In genomic region chr1:93166346-93167079, GRCm38 (mm10) we compare ENCODE assay signal across 39 mouse cellular contexts. TPM values are rescaled to one million over a fixed set of nuclear protein-coding genes. Genes with fewer than 3 reads are reported as not detected.
A peak's percentile ranks its signal among the peaks of the same experiment; 100 is the strongest.
DNase-seq lines count a peak whose midpoint lies in the region; ATAC-seq and TF ChIP-seq lines count a peak whose summit lies in the region.
"Had no signal": no experiment of that assay in that cellular context is flagged by ENCODE, and none has a peak within 500 bp of the region (broad histone marks: within the 10 kb centered on the region; RNA-seq: fewer than 3 reads in every experiment).

No protein-coding gene starts in this region.

- H3K27ac ChIP-seq in lung, embryonic 15.5 days, result no peak overlapping the region
- H3K27ac ChIP-seq in stomach, embryonic 16.5 days (ENCODE audit: low read length), result no peak overlapping the region
- H3K27ac ChIP-seq: embryonic facial prominence, embryonic 10.5 days; embryonic facial prominence, embryonic 15.5 days; forebrain, embryonic 12.5 days; heart, embryonic 13.5 days; hindbrain, embryonic 14.5 days; left cerebral cortex, adult 2 months; limb, embryonic 12.5 days; midbrain, embryonic 13.5 days; neural tube, embryonic 15.5 days; stomach, embryonic 15.5 days had no signal

- no peak for TF ChIP-seq CTCF in Patski (IDR thresholded peaks at IDR 0.05)

- POLR2A ChIA-PET in Patski (lab: Charles Lee), result no interaction called here

- 69% methylated on average over 11 of the region's 11 CpGs for WGBS in lung, embryonic 15.5 days
- 81% methylated on average over 11 of the region's 11 CpGs for WGBS in stomach, embryonic 16.5 days

- no peak overlapping the region for H3K4me3 ChIP-seq in lung, embryonic 15.5 days
- no peak overlapping the region for H3K4me3 ChIP-seq in stomach, embryonic 16.5 days (replicated peaks; ENCODE audit: low read length)
- H3K4me3 ChIP-seq: embryonic facial prominence, embryonic 10.5 days; embryonic facial prominence, embryonic 15.5 days; forebrain, embryonic 12.5 days; heart, embryonic 13.5 days; left cerebral cortex, adult 2 months; limb, embryonic 12.5 days; megakaryocyte, embryonic 14.5 days; midbrain, embryonic 13.5 days; neural tube, embryonic 15.5 days; stomach, embryonic 15.5 days had no signal

- H3K9ac ChIP-seq in lung, embryonic 15.5 days, result no peak overlapping the region
- H3K9ac ChIP-seq in stomach, embryonic 16.5 days (ENCODE audit: low read length), result 0 out of 2 replicates have a peak overlapping the region, but pooled peaks have one; percentile 12
- H3K9ac ChIP-seq: embryonic facial prominence, embryonic 15.5 days; forebrain, embryonic 12.5 days; forebrain, postnatal 0 days; heart, embryonic 13.5 days; hindbrain, embryonic 14.5 days; limb, embryonic 12.5 days; midbrain, embryonic 13.5 days; neural tube, embryonic 15.5 days; stomach, embryonic 15.5 days had no signal

- peak; percentile 21; the same call in 1 of the 2 replicates for ATAC-seq in lung, embryonic 15.5 days (ENCODE audit: borderline replicate concordance, extremely low read depth, low FRiP score, low TSS enrichment)
- ATAC-seq in Patski, result peak; percentile 8
- ATAC-seq in stomach, embryonic 16.5 days (ENCODE audit: insufficient read depth, low FRiP score), result no peak
- ATAC-seq: activated CD4-positive, CD25-positive, alpha-beta regulatory T cell, adult 4 months; forebrain, postnatal 0 days; intestine, postnatal 0 days; midbrain, embryonic 13.5 days had no signal

- DNase-seq in lung, postnatal 14 days, result no peak
- DNase-seq in 416B (ENCODE audit: low read depth) (peak; percentile 35), Patski (ENCODE audit: low read depth, low spot score) (no peak)
- DNase-seq in right cerebral cortex, postnatal 36 days (ENCODE audit: low spot score in 2 of 2), result no peak
- DNase-seq in adrenal gland, postnatal 36 days, result no peak
- DNase-seq: adrenal gland, adult 8-10 months; cerebellum, adult 8-10 months; cerebellum, postnatal 25 days; forebrain, postnatal 0 days; heart, postnatal 10 days; kidney, adult 9 months; kidney, postnatal 14 days; retina, postnatal 1 day; right cerebral cortex, postnatal 14 days; thymus, adult 18-20 months; thymus, postnatal 25 days had no signal

- H3K27me3 ChIP-seq in lung, embryonic 15.5 days, result no peaks in the 10 kb centered on the region
- no peaks in the 10 kb centered on the region for H3K27me3 ChIP-seq in Patski
- no peaks in the 10 kb centered on the region for H3K27me3 ChIP-seq in stomach, embryonic 16.5 days (ENCODE audit: control insufficient read depth, insufficient read depth, low read length)
- H3K27me3 ChIP-seq: forebrain, embryonic 12.5 days; midbrain, embryonic 13.5 days; neural tube, embryonic 15.5 days had no signal

- H3K36me3 ChIP-seq in lung, embryonic 15.5 days, result no peaks in the 10 kb centered on the region
- no peaks in the 10 kb centered on the region for H3K36me3 ChIP-seq in stomach, embryonic 16.5 days (ENCODE audit: control insufficient read depth, insufficient read depth, low read length)
- H3K36me3 ChIP-seq: embryonic facial prominence, embryonic 10.5 days; embryonic facial prominence, embryonic 15.5 days; forebrain, embryonic 12.5 days; heart, embryonic 13.5 days; limb, embryonic 12.5 days; midbrain, embryonic 13.5 days; neural tube, embryonic 15.5 days; stomach, embryonic 15.5 days had no signal

- H3K9me3 ChIP-seq in lung, embryonic 15.5 days, result no peaks in the 10 kb centered on the region
- no peaks in the 10 kb centered on the region for H3K9me3 ChIP-seq in stomach, embryonic 16.5 days (replicated peaks; ENCODE audit: control insufficient read depth, low read length)
- H3K9me3 ChIP-seq: embryonic facial prominence, embryonic 10.5 days; embryonic facial prominence, embryonic 15.5 days; forebrain, embryonic 12.5 days; heart, embryonic 13.5 days; limb, embryonic 12.5 days; megakaryocyte, embryonic 14.5 days; midbrain, embryonic 13.5 days; neural tube, embryonic 15.5 days; stomach, embryonic 15.5 days had no signal

- no peak overlapping the region for H3K4me2 ChIP-seq in lung, embryonic 15.5 days
- H3K4me2 ChIP-seq in stomach, embryonic 16.5 days (ENCODE audit: low read depth, low read length), result no peak overlapping the region
- H3K4me2 ChIP-seq: embryonic facial prominence, embryonic 15.5 days; forebrain, embryonic 12.5 days; heart, embryonic 13.5 days; hindbrain, embryonic 14.5 days; limb, embryonic 12.5 days; midbrain, embryonic 13.5 days; neural tube, embryonic 15.5 days; stomach, embryonic 15.5 days had no signal

- in situ Hi-C loops in Patski (cut with MboI; ENCODE audit: low pct_unique_long_range_greater_than_20kb), result no loop called here

- CTCF ChIA-PET in Patski (lab: Charles Lee), result no interaction called here

- peaks cover 22% of the 10 kb centered on the region for H3K4me1 ChIP-seq in lung, embryonic 15.5 days
- no peaks in the 10 kb centered on the region for H3K4me1 ChIP-seq in stomach, embryonic 16.5 days (ENCODE audit: control insufficient read depth, insufficient read depth, low read length)
- H3K4me1 ChIP-seq: embryonic facial prominence, embryonic 15.5 days; forebrain, embryonic 12.5 days; neural tube, embryonic 15.5 days; stomach, embryonic 15.5 days had no signal

RNA-seq across cellular contexts. Expression of gene Crocc2, which starts 2.0 kb away (rescaled TPM):
- polyA plus RNA-seq in lung, embryonic 15.5 days (2015; fragmentation: Nextera tagmentation; extraction: Ambion mirVana), result 3.2 and 3.7 TPM in 2 replicates
- polyA plus RNA-seq in Patski (2021), result 0.30 TPM
- polyA plus RNA-seq in stomach, embryonic 16.5 days (2015; fragmentation: Nextera tagmentation; extraction: Ambion mirVana), result 0.18 and 0.24 TPM in 2 replicates
- total RNA-seq in adrenal gland, postnatal 36 days (2021), result under 1 TPM in 1 of 2 experiments, not detected in 1; 0.03 TPM
- total RNA-seq: gastrocnemius, adult 8-10 months; gastrocnemius, postnatal 4 days; liver, adult 2 months; MEL; monocyte, adult 5-6 weeks had no signal
- polyA plus RNA-seq: activated CD4-positive, CD25-positive, alpha-beta regulatory T cell, adult 4 months; liver, adult 2 months had no signal

RNA-seq across cellular contexts. Expression of gene 2310007B03Rik, which starts 5.8 kb away (rescaled TPM):
- polyA plus RNA-seq in lung, embryonic 15.5 days (2015; fragmentation: Nextera tagmentation; extraction: Ambion mirVana), result 14.1 and 16.7 TPM in 2 replicates
- polyA plus RNA-seq in Patski (2021), result not detected
- 17.7 and 32.8 TPM in 2 replicates for polyA plus RNA-seq in stomach, embryonic 16.5 days (2015; fragmentation: Nextera tagmentation; extraction: Ambion mirVana)
- not detected for total RNA-seq in adrenal gland, postnatal 36 days (2021)
- total RNA-seq: adrenal gland, adult 8-10 months; forebrain, postnatal 0 days; gastrocnemius, adult 8-10 months; gastrocnemius, postnatal 4 days; heart, adult 8-10 months; heart, postnatal 10 days; hematopoietic stem cell, adult 5-6 weeks; layer of hippocampus, postnatal 10 days; left cerebral cortex, adult 2 months; liver, adult 2 months; MEL; monocyte, adult 5-6 weeks had no signal
- polyA plus RNA-seq: activated CD4-positive, CD25-positive, alpha-beta regulatory T cell, adult 4 months; midbrain, embryonic 13.5 days had no signal

RNA-seq across cellular contexts. Expression of gene Agxt, which starts 31.5 kb away (rescaled TPM):
- polyA plus RNA-seq in lung, embryonic 15.5 days (2015; fragmentation: Nextera tagmentation; extraction: Ambion mirVana), result not detected in 2 replicates
- polyA plus RNA-seq in Patski (2021), result not detected
- polyA plus RNA-seq in stomach, embryonic 16.5 days (2015; fragmentation: Nextera tagmentation; extraction: Ambion mirVana), result 0.47 and 0.53 TPM in 2 replicates
- total RNA-seq in adrenal gland, postnatal 36 days (2021), result not detected
- total RNA-seq: forebrain, postnatal 0 days; gastrocnemius, adult 8-10 months; heart, adult 8-10 months; heart, postnatal 10 days; hematopoietic stem cell, adult 5-6 weeks; layer of hippocampus, postnatal 10 days; left cerebral cortex, adult 2 months; MEL; monocyte, adult 5-6 weeks had no signal
- polyA plus RNA-seq: activated CD4-positive, CD25-positive, alpha-beta regulatory T cell, adult 4 months; embryonic facial prominence, embryonic 10.5 days; forebrain, embryonic 12.5 days; forebrain, postnatal 0 days; heart, embryonic 13.5 days; hindbrain, embryonic 14.5 days; limb, embryonic 12.5 days; midbrain, embryonic 13.5 days; neural tube, embryonic 15.5 days had no signal

Comparison
In these comparisons a context has a peak if more than half of its experiments do, and no peak if none do; other contexts are left out.
1. RNA of gene 2310007B03Rik, which starts 5.8 kb away (polyA plus RNA-seq): 17.7 to 32.8 TPM in stomach, embryonic 16.5 days and 14.1 to 16.7 TPM in lung, embryonic 15.5 days; not detected in Patski (single experiment); every median in the first group is over 10 times any median in the second.